Mouse (Mus musculus): Measurements from ENCODE around the gene Fbxl13. TPM values are rescaled to one million over a fixed set of nuclear protein-coding genes. Genes with fewer than 3 reads are reported as not detected.

Fbxl13 gene
- total and polyA plus RNA-seq, 3 experiments, result 0.13 to 0.23 TPM; not detected in 1

- Histone ChIP-seq H3K36me3 (ENCODE audit: control insufficient read depth in 1 of 2, insufficient read depth in 2 of 2, low read length in 2 of 2) (peaks cover 0 to 3% of the 10 kb centered on the region in 2 experiments; a peak in 2 of 4 replicates), H3K4me1 (ENCODE audit: control insufficient read depth in 1 of 2, insufficient read depth in 2 of 2, low read length in 2 of 2) (no peaks in the 10 kb centered on the region; a peak in 1 of 4 replicates), H3K4me3 (ENCODE audit: control insufficient read depth in 1 of 2, insufficient read depth in 1 of 2, low read depth in 2 of 2, low read length in 2 of 2) (peak overlapping the region; percentile 44 to 62), H3K27ac (ENCODE audit: control insufficient read depth, low read depth, low read length) (no peak overlapping the region), H3K79me2 (ENCODE audit: control insufficient read depth, insufficient read depth, low read length, poor library complexity) (no peaks in the 10 kb centered on the region), H3K9ac (ENCODE audit: control insufficient read depth, low read depth, low read length, poor library complexity, severe bottlenecking) (no peak overlapping the region), H3K9me3 (replicated peaks; ENCODE audit: insufficient read depth, low read length) (no peaks in the 10 kb centered on the region), H3K27me3 (ENCODE audit: control insufficient read depth in 1 of 2, insufficient read depth in 2 of 2, low read length in 2 of 2) (peaks cover 13 to 16% of the 10 kb centered on the region in 2 experiments)
- DNase-seq (ENCODE audit: low read depth, low spot score), result peak; percentile 85
- TF ChIP-seq HCFC1 (IDR thresholded peaks at IDR 0.05; ENCODE audit: low read depth, low read length), result 0 out of 2 replicates have a peak, but pooled peaks have one; percentile 34
- TF ChIP-seq ZNF384 (IDR thresholded peaks at IDR 0.05; ENCODE audit: low read depth, low read length), result peak; percentile 79
- TF ChIP-seq SMC3 (IDR thresholded peaks at IDR 0.05; ENCODE audit: low read depth, low read length), result no peak
- TF ChIP-seq MYB (IDR thresholded peaks at IDR 0.05; ENCODE audit: low read depth, low read length), result no peak
- peak; percentile 67; the same call in 1 of the 2 replicates for TF ChIP-seq ELF1 (IDR thresholded peaks at IDR 0.05; ENCODE audit: low read depth, low read length)
- no peak for TF ChIP-seq JUND (IDR thresholded peaks at IDR 0.05; ENCODE audit: low read depth, low read length)
- no peak for TF ChIP-seq MAX (IDR thresholded peaks at IDR 0.05; ENCODE audit: low read length)
- no peak; the same call in 1 of the 2 replicates for TF ChIP-seq CHD2 (IDR thresholded peaks at IDR 0.05; ENCODE audit: low read length)
- TF ChIP-seq GABPA (IDR thresholded peaks at IDR 0.05; ENCODE audit: low read depth, low read length), result no peak
- no peak for TF ChIP-seq ZMIZ1 (IDR thresholded peaks at IDR 0.05; ENCODE audit: low read depth, low read length)
- TF ChIP-seq POLR2A (IDR thresholded peaks at IDR 0.05; ENCODE audit: control insufficient read depth in 1 of 2, insufficient read depth in 1 of 2, low read depth in 1 of 2, low read length in 2 of 2, poor library complexity in 1 of 2), result no peak; a peak in 1 of 4 replicates
- TF ChIP-seq E2F4 (IDR thresholded peaks at IDR 0.05; ENCODE audit: borderline replicate concordance, low read depth, low read length), result no peak
- TF ChIP-seq CTCF (IDR thresholded peaks at IDR 0.05 in 2 of 3, conservative IDR thresholded peaks at IDR 0.05 in 1 of 3; ENCODE audit: control insufficient read depth in 1 of 3, insufficient read depth in 1 of 3, low read depth in 2 of 3, low read length in 3 of 3, poor library complexity in 1 of 3, severe bottlenecking in 1 of 3), result no peak
- TF ChIP-seq TAL1 (IDR thresholded peaks at IDR 0.05; ENCODE audit: low read length), result no peak
- no peak for TF ChIP-seq USF1 (IDR thresholded peaks at IDR 0.05; ENCODE audit: low read depth, low read length)
- TF ChIP-seq TCF12 (IDR thresholded peaks at IDR 0.05; ENCODE audit: low read depth, low read length), result no peak
- 0 out of 2 replicates have a peak, but pooled peaks have one; percentile 3 for TF ChIP-seq NELFE (IDR thresholded peaks at IDR 0.05; ENCODE audit: low read depth, low read length)
- TF ChIP-seq SIN3A (IDR thresholded peaks at IDR 0.05; ENCODE audit: low read length), result peak; percentile 35; the same call in 1 of the 2 replicates
- no peak for TF ChIP-seq MEF2A (IDR thresholded peaks at IDR 0.05; ENCODE audit: extremely low read depth, insufficient replicate concordance, low read depth, low read length, poor library complexity, severe bottlenecking)
- no peak for TF ChIP-seq POLR2AphosphoS2 (IDR thresholded peaks at IDR 0.05; ENCODE audit: low read length)
- TF ChIP-seq MYC (IDR thresholded peaks at IDR 0.05; ENCODE audit: low read depth, low read length), result no peak
- TF ChIP-seq MAZ (IDR thresholded peaks at IDR 0.05; ENCODE audit: low read depth, low read length), result no peak
Measured at GRCm38 (mm10) chr5:21587683-21588082, 57.8 kb downstream of the Fbxl13 start.
